ENCODE assay signal across 11 mouse cellular contexts in the genomic region with DNA sequence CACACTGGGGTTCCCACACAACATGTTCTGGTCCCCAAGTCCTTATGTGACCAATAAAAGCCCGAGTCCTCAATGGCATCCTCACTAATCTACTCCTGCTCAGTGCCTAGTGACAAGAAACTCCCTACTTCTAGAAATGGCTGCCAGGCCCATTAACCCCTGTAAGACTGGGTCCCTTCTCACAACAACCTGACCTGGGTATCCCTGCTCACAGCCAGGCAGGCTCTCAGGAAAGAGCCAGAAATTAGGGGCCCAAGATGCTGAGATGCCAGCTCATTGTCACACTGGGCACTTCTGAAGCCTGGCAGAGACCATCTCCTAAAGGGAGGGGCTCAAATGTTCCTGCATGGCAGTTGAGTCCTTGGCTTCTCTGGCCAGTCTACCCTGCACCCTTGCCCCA. TPM values are rescaled to one million over a fixed set of nuclear protein-coding genes. Genes with fewer than 3 reads are reported as not detected.
DNase-seq lines count a peak whose midpoint lies in the region; ATAC-seq and TF ChIP-seq lines count a peak whose summit lies in the region.
"Had no signal": no experiment of that assay in that cellular context is flagged by ENCODE, and none has a peak within 500 bp of the region (broad histone marks: within the 10 kb centered on the region; RNA-seq: fewer than 3 reads in every experiment).

No protein-coding gene starts in this region.

- no peak for ATAC-seq in limb, embryonic 14.5 days (ENCODE audit: low FRiP score, low read depth)
- no peak for ATAC-seq in forebrain, embryonic 12.5 days (ENCODE audit: low FRiP score)
- no peak for ATAC-seq in hindbrain, embryonic 14.5 days (ENCODE audit: low FRiP score)
- ATAC-seq in neural tube, embryonic 12.5 days (ENCODE audit: low FRiP score, low read depth), result no peak
- ATAC-seq in inflammation-experienced regulatory T-cells, adult 6 months, result no peak

- H3K4me2 ChIP-seq in limb, embryonic 14.5 days (replicated peaks; ENCODE audit: low read depth, low read length, severe bottlenecking), result 0 out of 2 replicates have a peak overlapping the region, but pooled peaks have one; percentile 3
- peak overlapping the region; percentile 88 for H3K4me2 ChIP-seq in forebrain, embryonic 12.5 days
- peak overlapping the region; percentile 72 for H3K4me2 ChIP-seq in hindbrain, embryonic 14.5 days (replicated peaks)
- peak overlapping the region; percentile 88 for H3K4me2 ChIP-seq in neural tube, embryonic 12.5 days (replicated peaks)

- H3K9me3 ChIP-seq in limb, embryonic 14.5 days (ENCODE audit: control insufficient read depth, low read length), result no peaks in the 10 kb centered on the region
- no peaks in the 10 kb centered on the region for H3K9me3 ChIP-seq in limb, embryonic 10.5 days (replicated peaks)
- H3K9me3 ChIP-seq in forebrain, embryonic 12.5 days, result no peaks in the 10 kb centered on the region
- H3K9me3 ChIP-seq in hindbrain, embryonic 14.5 days (ENCODE audit: control insufficient read depth, low read length), result no peaks in the 10 kb centered on the region
- H3K9me3 ChIP-seq in neural tube, embryonic 12.5 days, result no peaks in the 10 kb centered on the region

- no peak overlapping the region for H3K9ac ChIP-seq in limb, embryonic 14.5 days (ENCODE audit: low read depth, low read length, severe bottlenecking)
- peak overlapping the region; percentile 94 for H3K9ac ChIP-seq in forebrain, embryonic 12.5 days
- peak overlapping the region; percentile 99 for H3K9ac ChIP-seq in hindbrain, embryonic 14.5 days
- H3K9ac ChIP-seq in neural tube, embryonic 12.5 days, result peak overlapping the region; percentile 96

- peaks cover 17% of the 10 kb centered on the region; the same call in 1 of the 2 replicates for H3K4me1 ChIP-seq in limb, embryonic 14.5 days (ENCODE audit: control insufficient read depth, insufficient read depth, low read length)
- peaks cover 44% of the 10 kb centered on the region for H3K4me1 ChIP-seq in limb, embryonic 10.5 days
- peaks cover 76% of the 10 kb centered on the region for H3K4me1 ChIP-seq in forebrain, embryonic 12.5 days
- peaks cover 68% of the 10 kb centered on the region for H3K4me1 ChIP-seq in hindbrain, embryonic 14.5 days (replicated peaks; ENCODE audit: control insufficient read depth, insufficient read depth, low read length)
- H3K4me1 ChIP-seq in neural tube, embryonic 12.5 days, result peaks cover 76% of the 10 kb centered on the region

- H3K36me3 ChIP-seq in limb, embryonic 14.5 days (ENCODE audit: control insufficient read depth, insufficient read depth, low read length), result no peaks in the 10 kb centered on the region
- no peaks in the 10 kb centered on the region for H3K36me3 ChIP-seq in limb, embryonic 10.5 days
- peaks cover 3% of the 10 kb centered on the region; the same call in 1 of the 2 replicates for H3K36me3 ChIP-seq in forebrain, embryonic 12.5 days (replicated peaks)
- H3K36me3 ChIP-seq in hindbrain, embryonic 14.5 days (replicated peaks; ENCODE audit: control insufficient read depth, insufficient read depth), result peaks cover 13% of the 10 kb centered on the region
- H3K36me3 ChIP-seq in neural tube, embryonic 12.5 days, result peaks cover 3% of the 10 kb centered on the region; the same call in 1 of the 2 replicates

- DNase-seq in limb, embryonic 14.5 days (ENCODE audit: low spot score), result no peak
- no peak for DNase-seq in limb, embryonic 10.5 days (ENCODE audit: low spot score)
- DNase-seq in hindbrain, embryonic 14.5 days (ENCODE audit: low spot score), result no peak
- DNase-seq in urinary bladder, adult 18-20 months (ENCODE audit: low spot score in 2 of 2), result no peak
- DNase-seq in adrenal gland, adult 18-20 months (ENCODE audit: low spot score in 2 of 2), result no peak

- 50% methylated on average over 1 of the region's 1 CpGs for WGBS in limb, embryonic 14.5 days
- WGBS in limb, embryonic 10.5 days, result 73% methylated on average over 1 of the region's 1 CpGs
- WGBS in forebrain, embryonic 12.5 days, result 75% methylated on average over 1 of the region's 1 CpGs
- WGBS in hindbrain, embryonic 14.5 days, result 34% methylated on average over 1 of the region's 1 CpGs
- 36% methylated on average over 1 of the region's 1 CpGs for WGBS in neural tube, embryonic 12.5 days

- H3K27ac ChIP-seq in limb, embryonic 14.5 days (replicated peaks; ENCODE audit: low read depth, low read length), result no peak overlapping the region
- H3K27ac ChIP-seq in limb, embryonic 10.5 days, result no peak overlapping the region
- H3K27ac ChIP-seq in forebrain, embryonic 12.5 days, result peak overlapping the region; percentile 84; the same call in 1 of the 2 replicates
- peak overlapping the region; percentile 97 for H3K27ac ChIP-seq in hindbrain, embryonic 14.5 days
- H3K27ac ChIP-seq in neural tube, embryonic 12.5 days, result no peak overlapping the region

- H3K27me3 ChIP-seq in limb, embryonic 14.5 days (ENCODE audit: control insufficient read depth, insufficient read depth, low read length), result peaks cover 46% of the 10 kb centered on the region
- H3K27me3 ChIP-seq in limb, embryonic 10.5 days (ENCODE audit: low read depth, poor library complexity, severe bottlenecking), result peaks cover 100% of the 10 kb centered on the region
- H3K27me3 ChIP-seq in forebrain, embryonic 12.5 days, result peaks cover 26% of the 10 kb centered on the region
- peaks cover 6% of the 10 kb centered on the region; the same call in 1 of the 2 replicates for H3K27me3 ChIP-seq in hindbrain, embryonic 14.5 days (ENCODE audit: control insufficient read depth, insufficient read depth, low read length)
- peaks cover 26% of the 10 kb centered on the region for H3K27me3 ChIP-seq in neural tube, embryonic 12.5 days (replicated peaks)

- TF ChIP-seq POLR2A in limb, embryonic 14.5 days (IDR thresholded peaks at IDR 0.05; ENCODE audit: borderline replicate concordance, extremely low read depth, insufficient read depth, insufficient read length), result no peak

- no peak overlapping the region for H3K4me3 ChIP-seq in limb, embryonic 14.5 days (replicated peaks; ENCODE audit: low read length)
- no peak overlapping the region for H3K4me3 ChIP-seq in limb, embryonic 10.5 days
- peak overlapping the region; percentile 90 for H3K4me3 ChIP-seq in forebrain, embryonic 12.5 days (replicated peaks)
- peak overlapping the region; percentile 92 for H3K4me3 ChIP-seq in hindbrain, embryonic 14.5 days (replicated peaks; ENCODE audit: low read length)
- H3K4me3 ChIP-seq in neural tube, embryonic 12.5 days, result peak overlapping the region; percentile 92

RNA-seq across cellular contexts. Expression of a gene that starts 2.7 kb away (rescaled TPM):
- 4.1 and 5.4 TPM in 2 replicates for polyA plus RNA-seq in limb, embryonic 14.5 days (2012; rRNA removed)
- 3.5 TPM in 2 replicates for polyA plus RNA-seq in limb, embryonic 14.5 days (2014; fragmentation: Nextera tagmentation; extraction: Ambion mirVana)
- 0.26 and 0.34 TPM in 2 replicates for polyA plus RNA-seq in limb, embryonic 10.5 days (2016; fragmentation: Nextera tagmentation; extraction: Ambion mirVana)
- 45.0 and 45.8 TPM in 2 replicates for polyA plus RNA-seq in forebrain, embryonic 12.5 days (2016; fragmentation: Nextera tagmentation; extraction: Ambion mirVana)
- 133 and 142 TPM in 2 replicates for polyA plus RNA-seq in hindbrain, embryonic 14.5 days (2014; fragmentation: Nextera tagmentation; extraction: Ambion mirVana)
- polyA plus RNA-seq in neural tube, embryonic 12.5 days (2016; fragmentation: Nextera tagmentation; extraction: Ambion mirVana), result 61.6 and 63.6 TPM in 2 replicates
- polyA plus RNA-seq in inflammation-experienced regulatory T-cells, adult 6 months (2017; shearing (Covaris generic)), result not detected
- total RNA-seq in adrenal gland, adult 18-20 months (2021), result 10 to 100 TPM in 1 of 2 experiments, 1 to 10 TPM in 1; 8.9 to 23.6 TPM

RNA-seq across cellular contexts. Expression of a gene that starts 27.5 kb away (rescaled TPM):
- polyA plus RNA-seq in limb, embryonic 14.5 days (2012; rRNA removed), result not detected in 2 replicates
- polyA plus RNA-seq in limb, embryonic 14.5 days (2014; fragmentation: Nextera tagmentation; extraction: Ambion mirVana), result not detected in 2 replicates
- polyA plus RNA-seq in limb, embryonic 10.5 days (2016; fragmentation: Nextera tagmentation; extraction: Ambion mirVana), result not detected in 2 replicates
- not detected in 2 replicates for polyA plus RNA-seq in forebrain, embryonic 12.5 days (2016; fragmentation: Nextera tagmentation; extraction: Ambion mirVana)
- not detected in 2 replicates for polyA plus RNA-seq in hindbrain, embryonic 14.5 days (2014; fragmentation: Nextera tagmentation; extraction: Ambion mirVana)
- not detected in 2 replicates for polyA plus RNA-seq in neural tube, embryonic 12.5 days (2016; fragmentation: Nextera tagmentation; extraction: Ambion mirVana)
- not detected for polyA plus RNA-seq in inflammation-experienced regulatory T-cells, adult 6 months (2017; shearing (Covaris generic))
- total RNA-seq in adrenal gland, adult 18-20 months (2021), result not detected
- polyA plus RNA-seq: brain, embryonic 14.5 days; intestine, embryonic 14.5 days; limb, embryonic 11.5 days had no signal

RNA-seq across cellular contexts. Expression of a gene that starts 32.1 kb away (rescaled TPM):
- polyA plus RNA-seq in limb, embryonic 14.5 days (2012; rRNA removed), result 55.2 and 56.2 TPM in 2 replicates
- polyA plus RNA-seq in limb, embryonic 14.5 days (2014; fragmentation: Nextera tagmentation; extraction: Ambion mirVana), result 73.6 and 76.9 TPM in 2 replicates
- polyA plus RNA-seq in limb, embryonic 10.5 days (2016; fragmentation: Nextera tagmentation; extraction: Ambion mirVana), result 67.8 and 74.4 TPM in 2 replicates
- 46.4 and 46.9 TPM in 2 replicates for polyA plus RNA-seq in forebrain, embryonic 12.5 days (2016; fragmentation: Nextera tagmentation; extraction: Ambion mirVana)
- polyA plus RNA-seq in hindbrain, embryonic 14.5 days (2014; fragmentation: Nextera tagmentation; extraction: Ambion mirVana), result 46.4 and 50.2 TPM in 2 replicates
- 51.3 and 52.2 TPM in 2 replicates for polyA plus RNA-seq in neural tube, embryonic 12.5 days (2016; fragmentation: Nextera tagmentation; extraction: Ambion mirVana)
- polyA plus RNA-seq in inflammation-experienced regulatory T-cells, adult 6 months (2017; shearing (Covaris generic)), result 10 to 100 TPM; 61.4 to 67.5 (median 65.3) TPM
- total RNA-seq in adrenal gland, adult 18-20 months (2021), result 10 to 100 TPM; 45.2 to 58.8 TPM

RNA-seq across cellular contexts. Expression of a gene that starts 42.8 kb away (rescaled TPM):
- polyA plus RNA-seq in limb, embryonic 14.5 days (2012; rRNA removed), result not detected in 2 replicates
- polyA plus RNA-seq in limb, embryonic 14.5 days (2014; fragmentation: Nextera tagmentation; extraction: Ambion mirVana), result not detected in 2 replicates
- not detected in 2 replicates for polyA plus RNA-seq in limb, embryonic 10.5 days (2016; fragmentation: Nextera tagmentation; extraction: Ambion mirVana)
- not detected in 2 replicates for polyA plus RNA-seq in forebrain, embryonic 12.5 days (2016; fragmentation: Nextera tagmentation; extraction: Ambion mirVana)
- polyA plus RNA-seq in hindbrain, embryonic 14.5 days (2014; fragmentation: Nextera tagmentation; extraction: Ambion mirVana), result not detected in 2 replicates
- not detected in 2 replicates for polyA plus RNA-seq in neural tube, embryonic 12.5 days (2016; fragmentation: Nextera tagmentation; extraction: Ambion mirVana)
- polyA plus RNA-seq in inflammation-experienced regulatory T-cells, adult 6 months (2017; shearing (Covaris generic)), result not detected
- not detected for total RNA-seq in adrenal gland, adult 18-20 months (2021)
- polyA plus RNA-seq: brain, embryonic 14.5 days; intestine, embryonic 14.5 days; limb, embryonic 11.5 days had no signal

RNA-seq across cellular contexts. Expression of a gene that starts 51.4 kb away (rescaled TPM):
- polyA plus RNA-seq in limb, embryonic 14.5 days (2012; rRNA removed), result not detected in 2 replicates
- not detected in 2 replicates for polyA plus RNA-seq in limb, embryonic 14.5 days (2014; fragmentation: Nextera tagmentation; extraction: Ambion mirVana)
- polyA plus RNA-seq in limb, embryonic 10.5 days (2016; fragmentation: Nextera tagmentation; extraction: Ambion mirVana), result not detected in 2 replicates
- polyA plus RNA-seq in forebrain, embryonic 12.5 days (2016; fragmentation: Nextera tagmentation; extraction: Ambion mirVana), result not detected in 2 replicates
- 0.15 TPM in 1 of 2 replicates, not detected in the other for polyA plus RNA-seq in hindbrain, embryonic 14.5 days (2014; fragmentation: Nextera tagmentation; extraction: Ambion mirVana)
- polyA plus RNA-seq in neural tube, embryonic 12.5 days (2016; fragmentation: Nextera tagmentation; extraction: Ambion mirVana), result not detected in 2 replicates
- polyA plus RNA-seq in inflammation-experienced regulatory T-cells, adult 6 months (2017; shearing (Covaris generic)), result not detected
- total RNA-seq in adrenal gland, adult 18-20 months (2021), result not detected
- polyA plus RNA-seq: brain, embryonic 14.5 days; intestine, embryonic 14.5 days; limb, embryonic 11.5 days had no signal

Comparison
In these comparisons a context has a peak if more than half of its experiments do, and no peak if none do; other contexts are left out.
1. H3K27ac ChIP-seq: peak in forebrain, embryonic 12.5 days (single experiment) and hindbrain, embryonic 14.5 days (single experiment); none in limb, embryonic 14.5 days (single experiment), limb, embryonic 10.5 days (single experiment) and neural tube, embryonic 12.5 days (single experiment).
2. H3K4me2 ChIP-seq: peak in every context shown above with its lines; median percentile 88 in forebrain, embryonic 12.5 days; 88 in neural tube, embryonic 12.5 days; 72 in hindbrain, embryonic 14.5 days; 3 in limb, embryonic 14.5 days.
3. H3K4me3 ChIP-seq: peak in forebrain, embryonic 12.5 days (single experiment), hindbrain, embryonic 14.5 days (single experiment) and neural tube, embryonic 12.5 days (single experiment); none in limb, embryonic 14.5 days (single experiment) and limb, embryonic 10.5 days (single experiment).